Mouse (Mus musculus) midbrain, embryonic 16.5 days (tissue): Measurements from ENCODE around the gene Eif4a3. TPM values are rescaled to one million over a fixed set of nuclear protein-coding genes. Genes with fewer than 3 reads are reported as not detected.

Source experiments
- ATAC-seq: fragments of 200-750 bp; cut with Nextera tagmentation; 2 replicates; pipeline ENCODE4 v1.8.0; 2017; ENCODE audit warnings: moderate TSS enrichment
- H3K27ac ChIP-seq: fragments of 300-500 bp; sonication (generic); 2 replicates; pipeline ENCODE4 v1.5.1; 2014; ENCODE audit warnings: mild to moderate bottlenecking, low read length, mixed read lengths
- H3K27me3 ChIP-seq: fragments of 300-500 bp; sonication (generic); 2 replicates; pipeline ENCODE4 v1.6.1; 2014; ENCODE audit warnings: low read depth, low read length, mixed read lengths; ENCODE audit not compliant: control insufficient read depth, insufficient read depth
- H3K36me3 ChIP-seq: fragments of 300-500 bp; sonication (generic); 2 replicates; pipeline ENCODE4 v1.6.1; 2014; ENCODE audit warnings: mild to moderate bottlenecking, low read length, moderate library complexity, mixed read lengths; ENCODE audit not compliant: control insufficient read depth, insufficient read depth
- H3K4me1 ChIP-seq: fragments of 300-500 bp; sonication (generic); 2 replicates; pipeline ENCODE4 v1.6.1; 2014; ENCODE audit warnings: mild to moderate bottlenecking, low read length, mixed read lengths; ENCODE audit not compliant: control insufficient read depth, insufficient read depth
- H3K4me2 ChIP-seq: fragments of 300-500 bp; sonication (generic); 2 replicates; pipeline ENCODE4 v1.6.1; 2014; ENCODE audit warnings: mild to moderate bottlenecking, low read length, mixed read lengths
- H3K4me3 ChIP-seq: fragments of 300-500 bp; sonication (generic); 2 replicates; pipeline ENCODE4 v1.5.1; 2014; ENCODE audit warnings: low read depth, mild to moderate bottlenecking, low read length, moderate library complexity, mixed read lengths
- H3K9ac ChIP-seq: fragments of 300-500 bp; sonication (generic); 2 replicates; pipeline ENCODE4 v1.6.1; 2014; ENCODE audit warnings: low read depth, low read length, mixed read lengths
- H3K9me3 ChIP-seq: fragments of 300-500 bp; sonication (generic); replicated peaks from 2 replicates; pipeline ENCODE4 v1.6.1; 2014; ENCODE audit warnings: mild to moderate bottlenecking, low read length, mixed read lengths; ENCODE audit not compliant: control insufficient read depth, poor library complexity, severe bottlenecking
- WGBS: fragments of 180-500 bp; shearing (Covaris S2); extraction: QIAGEN DNeasy Blood & Tissue Kit; methylation state at CpG from one replicate; pipeline ENCODE4 v1.1.7; 2014; 5-methylcytosine and 5-hydroxymethylcytosine counted together
- polyA plus RNA-seq: library from polyadenylated mRNA; unstranded; fragments of >200 nt; fragmentation: Nextera tagmentation; extraction: Ambion mirVana; gene quantifications from 2 replicates; pipeline ENCODE4 v1.2.1, GENCODE M21; 2015

The Eif4a3 gene
- 228 and 237 TPM in 2 replicates for polyA plus RNA-seq

DNA sequence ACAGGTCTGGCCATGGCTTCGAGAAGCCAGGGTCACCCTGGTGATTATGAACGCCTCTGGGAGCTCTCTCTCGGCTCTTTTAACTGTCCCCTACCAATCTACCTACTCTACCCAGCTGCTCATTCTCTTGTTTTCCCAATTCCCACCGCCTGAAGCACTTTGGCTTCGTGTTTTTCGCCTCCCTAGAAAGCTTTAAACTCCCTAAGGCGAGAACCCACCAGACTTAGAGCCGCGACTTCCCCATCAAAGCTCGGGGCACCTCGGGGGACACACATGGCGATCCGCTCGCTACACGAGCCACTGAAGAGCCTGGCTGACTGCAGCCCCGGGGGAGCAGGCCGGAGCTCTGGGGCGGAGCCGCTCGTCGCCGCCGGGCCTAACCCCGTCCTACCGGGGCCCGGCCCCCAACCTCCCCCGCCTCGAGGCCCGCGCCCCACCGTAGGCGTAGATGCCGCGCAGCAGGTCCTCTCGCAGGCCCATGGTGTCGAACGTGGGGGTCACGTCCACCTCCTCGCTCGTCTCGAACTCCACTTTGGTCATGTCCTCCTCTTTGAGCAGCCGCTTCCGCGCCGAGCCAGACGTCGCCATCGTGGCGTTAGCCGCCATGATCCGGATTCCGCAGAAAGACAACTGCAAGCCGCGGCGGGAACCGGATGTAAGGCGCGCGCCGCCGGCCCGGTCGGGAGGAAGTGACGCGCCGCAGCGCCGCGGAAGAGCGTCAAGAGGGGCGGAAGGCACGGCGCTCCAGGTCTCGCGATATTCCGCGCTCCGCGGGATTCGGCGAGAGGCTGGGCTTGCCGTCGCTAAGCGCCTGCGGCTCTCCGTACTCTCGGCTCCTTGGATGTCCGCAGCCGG is at the start of gene Eif4a3:
Eif4a3 (minus strand) TSS at position 699 of the 855 bp plus-strand sequence.
- under 1% methylated on average over 88 of the region's 89 CpGs for WGBS
- H3K36me3 ChIP-seq = peaks cover 17% of the 10 kb centered on the region
- H3K9ac ChIP-seq = peak within 1 kb of the TSS; percentile 78
- H3K27ac ChIP-seq = peak within 1 kb of the TSS; percentile 99
- peak; percentile 96 for ATAC-seq
- H3K4me1 ChIP-seq = peaks cover 13% of the 10 kb centered on the region
- H3K9me3 ChIP-seq = no peaks in the 10 kb centered on the region
- peak within 1 kb of the TSS; percentile 89 for H3K4me2 ChIP-seq
- 0 out of 2 replicates have a peak, but pooled peaks cover under 1% of the 10 kb centered on the region for H3K27me3 ChIP-seq
- peak within 1 kb of the TSS; percentile 65 for H3K4me3 ChIP-seq

DNA sequence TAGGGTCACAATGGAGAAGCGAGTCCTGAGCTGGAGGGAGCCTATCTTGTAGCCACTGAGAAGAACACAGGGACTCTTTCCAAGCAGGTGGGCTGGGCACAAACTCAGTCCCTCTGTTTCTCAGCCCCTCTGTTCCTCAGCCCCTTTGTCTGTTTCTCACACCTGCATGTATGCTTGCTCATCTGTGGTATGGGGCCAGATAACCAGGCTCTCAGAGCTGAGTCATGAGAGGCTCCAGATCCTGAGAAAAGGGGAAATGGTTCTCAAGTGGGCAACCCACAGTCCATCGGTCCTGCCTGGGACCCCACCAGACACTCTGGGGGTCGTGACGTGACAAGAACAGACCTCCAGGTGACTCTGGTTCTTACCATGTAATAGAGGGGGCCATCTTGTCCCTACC is 47.2 kb upstream of the Eif4a3 start:
- Histone ChIP-seq H3K36me3 (no peaks in the 10 kb centered on the region), H3K4me1 (no peaks in the 10 kb centered on the region), H3K9me3 (no peaks in the 10 kb centered on the region), H3K27me3 (no peaks in the 10 kb centered on the region), H3K4me2 (no peak overlapping the region), H3K9ac (no peak overlapping the region), H3K4me3 (no peak overlapping the region), H3K27ac (no peak overlapping the region)
- ATAC-seq = no peak
- 94% methylated on average over 4 of the region's 4 CpGs for WGBS

DNA sequence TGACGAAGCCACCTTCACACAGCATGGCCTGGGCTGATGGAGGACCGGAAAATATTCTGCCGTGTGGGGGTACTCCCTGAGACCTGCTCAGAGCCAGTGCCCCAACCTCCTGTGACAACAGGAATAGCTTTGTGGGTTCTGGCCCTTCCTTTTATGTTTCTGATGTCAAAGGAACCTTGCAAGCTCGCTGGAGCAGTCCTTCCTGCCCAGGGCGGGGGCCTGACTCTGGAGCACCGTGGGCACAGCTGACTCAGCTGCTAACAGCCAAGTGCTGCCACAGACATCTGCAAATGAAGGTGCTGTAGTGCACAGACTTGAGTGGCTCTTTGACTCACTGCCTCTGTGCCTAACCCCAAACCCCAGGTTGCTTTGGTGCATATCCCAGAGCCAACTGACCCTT is 45.0 kb upstream of the Eif4a3 start:
- Histone ChIP-seq H3K4me2 (no peak overlapping the region), H3K36me3 (no peaks in the 10 kb centered on the region), H3K27me3 (no peaks in the 10 kb centered on the region), H3K4me1 (no peaks in the 10 kb centered on the region), H3K27ac (no peak overlapping the region), H3K9ac (no peak overlapping the region), H3K4me3 (no peak overlapping the region), H3K9me3 (no peaks in the 10 kb centered on the region)
- ATAC-seq = no peak
- 75% methylated on average over 6 of the region's 6 CpGs for WGBS

DNA sequence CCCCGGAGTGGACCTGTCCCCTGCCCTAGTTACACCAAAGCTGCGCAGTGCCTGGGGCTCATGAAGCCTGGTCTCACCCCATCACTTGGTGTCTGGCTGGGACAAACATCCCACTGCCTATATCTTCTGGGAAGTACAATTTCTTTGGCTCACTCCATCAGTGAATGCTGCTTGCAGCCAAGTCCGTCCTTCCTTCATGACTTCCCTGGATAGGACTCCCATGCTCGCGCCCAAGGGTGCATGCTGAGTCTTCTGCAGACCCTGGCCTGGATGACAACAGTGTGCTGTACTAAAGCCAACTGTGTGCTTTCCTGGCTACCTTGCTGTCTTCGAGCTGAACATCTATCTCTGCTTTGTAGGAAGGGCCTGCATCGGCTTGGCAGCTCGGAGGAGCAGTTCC is 44.3 kb upstream of the Eif4a3 start:
- Histone ChIP-seq H3K27me3 (no peaks in the 10 kb centered on the region), H3K36me3 (no peaks in the 10 kb centered on the region), H3K27ac (no peak overlapping the region), H3K9me3 (no peaks in the 10 kb centered on the region), H3K4me1 (no peaks in the 10 kb centered on the region), H3K9ac (no peak overlapping the region), H3K4me3 (no peak overlapping the region), H3K4me2 (no peak overlapping the region)
- 88% methylated on average over 8 of the region's 8 CpGs for WGBS
- no peak for ATAC-seq

DNA sequence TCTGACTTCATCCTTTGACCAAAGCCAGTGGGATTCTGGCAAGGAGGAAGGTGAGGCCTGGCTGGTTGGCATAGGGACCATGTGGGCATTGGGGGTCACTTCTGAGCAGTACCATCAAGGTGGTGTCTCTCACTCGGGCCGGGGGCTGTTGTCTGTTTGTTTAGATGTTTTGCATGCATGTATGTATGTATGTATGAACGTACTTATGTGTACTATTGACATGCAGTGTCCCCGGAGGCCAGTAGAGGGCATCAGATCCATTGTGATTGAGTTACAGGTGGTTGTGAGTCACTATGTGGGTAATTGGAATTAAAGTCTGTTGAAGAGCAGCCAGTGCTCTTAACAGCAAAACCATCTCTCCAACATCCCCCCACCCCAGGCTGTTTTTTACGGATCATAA is 39.7 kb upstream of the Eif4a3 start:
- no peak overlapping the region for H3K4me3 ChIP-seq
- no peak for ATAC-seq
- H3K27me3 ChIP-seq = no peaks in the 10 kb centered on the region
- no peaks in the 10 kb centered on the region for H3K4me1 ChIP-seq
- no peak overlapping the region for H3K27ac ChIP-seq
- no peak overlapping the region for H3K4me2 ChIP-seq
- no peaks in the 10 kb centered on the region for H3K9me3 ChIP-seq
- no peaks in the 10 kb centered on the region for H3K36me3 ChIP-seq
- 5% methylated on average over 5 of the region's 5 CpGs for WGBS
- no peak overlapping the region for H3K9ac ChIP-seq

DNA sequence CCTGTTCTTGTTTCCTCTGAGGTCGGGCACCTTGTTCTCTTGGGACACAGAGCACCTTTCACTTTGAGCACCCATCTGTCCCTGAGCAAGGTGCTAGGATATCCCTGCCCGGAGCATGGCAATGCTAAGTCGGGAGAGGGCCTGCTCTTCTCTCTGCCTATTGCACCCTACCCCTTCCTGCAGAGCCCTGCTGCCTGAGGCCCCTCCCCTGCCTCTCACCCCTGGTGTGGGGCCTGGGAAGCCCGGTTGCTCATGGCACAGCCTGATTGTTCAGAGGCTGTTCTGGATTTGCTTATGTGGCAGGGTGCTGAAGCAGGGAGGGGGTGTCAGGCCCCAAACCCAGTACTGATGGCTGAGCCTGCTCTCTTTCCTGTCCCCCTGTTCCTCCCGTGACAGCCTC is 39.3 kb upstream of the Eif4a3 start:
- Histone ChIP-seq H3K9me3 (no peaks in the 10 kb centered on the region), H3K36me3 (no peaks in the 10 kb centered on the region), H3K4me2 (no peak overlapping the region), H3K27ac (no peak overlapping the region), H3K27me3 (no peaks in the 10 kb centered on the region), H3K4me1 (no peaks in the 10 kb centered on the region), H3K4me3 (no peak overlapping the region), H3K9ac (no peak overlapping the region)
- no peak for ATAC-seq
- 50% methylated on average over 5 of the region's 5 CpGs for WGBS

DNA sequence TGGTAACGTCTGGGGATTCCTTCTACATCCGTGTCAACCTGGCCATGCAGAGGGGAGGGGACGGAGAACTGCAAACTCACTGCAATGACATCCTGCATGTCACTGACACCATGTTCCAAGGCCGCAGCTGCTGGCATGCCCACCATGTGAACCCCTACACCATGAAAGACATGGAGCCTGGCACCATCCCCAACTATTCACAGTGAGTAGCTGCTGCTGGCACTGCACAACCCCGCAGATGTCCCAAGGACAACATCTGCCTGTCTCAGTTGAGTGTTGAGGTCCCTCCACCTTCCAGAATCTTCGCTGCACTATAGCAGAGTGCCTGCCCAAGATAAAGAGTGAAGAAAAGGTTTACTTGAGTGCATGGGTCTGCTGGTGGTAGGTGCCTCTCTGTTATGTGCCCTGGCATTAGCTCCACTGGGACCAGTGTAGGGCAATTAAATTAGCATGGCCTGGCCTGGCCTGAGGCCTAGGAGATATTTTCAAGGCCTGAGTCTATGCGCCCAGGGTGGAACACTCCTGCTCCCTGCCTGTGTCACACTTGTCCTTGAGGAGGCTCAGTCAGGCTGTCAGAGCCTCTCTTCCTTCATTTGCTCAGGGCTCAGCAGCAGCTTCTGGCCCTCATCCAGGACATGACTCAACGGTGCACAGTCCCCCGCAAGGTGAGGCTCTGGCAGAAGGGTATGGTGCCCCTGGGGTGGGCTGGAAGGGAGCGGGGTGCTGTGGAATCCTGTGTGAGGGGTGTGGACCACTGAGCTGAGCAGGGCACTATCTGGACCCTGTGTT is 38.6 kb upstream of the Eif4a3 start:
- Histone ChIP-seq H3K27ac (no peak overlapping the region), H3K9ac (no peak overlapping the region), H3K4me2 (no peak overlapping the region), H3K27me3 (no peaks in the 10 kb centered on the region), H3K36me3 (no peaks in the 10 kb centered on the region), H3K4me1 (no peaks in the 10 kb centered on the region), H3K9me3 (no peaks in the 10 kb centered on the region), H3K4me3 (no peak overlapping the region)
- 87% methylated on average over 10 of the region's 10 CpGs for WGBS
- no peak for ATAC-seq

DNA sequence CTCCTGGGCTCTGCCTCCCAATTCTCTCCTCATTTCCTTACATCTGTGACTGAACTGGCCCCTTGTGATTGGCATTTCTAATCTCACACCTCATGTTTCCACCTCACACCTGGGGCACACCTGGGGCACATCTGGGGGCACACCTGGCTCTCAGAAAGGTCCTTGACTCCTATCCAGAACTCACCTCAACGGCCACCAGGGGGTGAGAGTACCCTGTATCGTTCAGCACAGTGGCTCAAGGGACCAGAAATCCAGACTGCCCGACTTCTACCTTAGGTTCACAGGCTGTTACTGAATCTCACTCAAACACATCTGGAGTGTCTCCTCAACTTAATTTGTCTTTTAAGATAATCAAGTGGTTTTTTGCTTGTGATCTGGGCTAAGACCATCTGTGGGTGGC is 32.1 kb upstream of the Eif4a3 start:
- no peak for ATAC-seq
- H3K9ac ChIP-seq = no peak overlapping the region
- H3K27me3 ChIP-seq = no peaks in the 10 kb centered on the region
- 59% methylated on average over 3 of the region's 3 CpGs for WGBS
- no peak overlapping the region for H3K4me2 ChIP-seq
- H3K9me3 ChIP-seq = no peaks in the 10 kb centered on the region
- H3K4me3 ChIP-seq = no peak overlapping the region
- H3K27ac ChIP-seq = no peak overlapping the region
- no peaks in the 10 kb centered on the region for H3K4me1 ChIP-seq
- no peaks in the 10 kb centered on the region for H3K36me3 ChIP-seq

DNA sequence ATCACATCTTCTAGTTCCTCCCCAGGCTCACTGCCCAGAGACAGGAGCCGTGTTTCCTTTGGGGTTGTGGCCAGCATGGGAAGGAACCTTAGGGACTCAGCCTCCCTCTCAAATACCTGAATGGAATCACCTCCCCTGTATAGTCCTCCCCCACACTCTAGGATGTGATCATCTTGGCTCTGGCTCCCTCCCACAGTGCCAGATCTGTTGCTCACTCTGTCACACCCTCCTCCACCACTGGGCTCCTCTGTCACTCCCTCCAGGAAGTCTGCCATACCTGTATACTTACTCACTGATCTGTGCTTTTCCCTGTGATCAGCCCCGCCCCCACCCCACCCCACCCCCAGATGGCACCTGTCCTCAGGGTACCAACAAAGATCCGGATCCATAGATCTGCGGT is 30.7 kb upstream of the Eif4a3 start:
- Histone ChIP-seq H3K9me3 (no peaks in the 10 kb centered on the region), H3K36me3 (no peaks in the 10 kb centered on the region), H3K4me3 (no peak overlapping the region), H3K27me3 (no peaks in the 10 kb centered on the region), H3K4me2 (no peak overlapping the region), H3K9ac (no peak overlapping the region), H3K27ac (no peak overlapping the region), H3K4me1 (no peaks in the 10 kb centered on the region)
- WGBS = 59% methylated on average over 4 of the region's 4 CpGs
- no peak for ATAC-seq
